Mouse (Mus musculus) stomach, embryonic 15.5 days (tissue): Measurements from ENCODE around the gene Serpinb1c. TPM values are rescaled to one million over a fixed set of nuclear protein-coding genes. Genes with fewer than 3 reads are reported as not detected.

ENCODE experiments used
- ATAC-seq: fragments of 200-750 bp; cut with Nextera tagmentation; 2 replicates; pipeline ENCODE4 v1.8.0; 2017; ENCODE audit warnings: low read depth, moderate number of reproducible peaks, moderate TSS enrichment; ENCODE audit not compliant: insufficient read depth, low FRiP score
- H3K27ac ChIP-seq: fragments of 300-500 bp; sonication (generic); 2 replicates; pipeline ENCODE4 v1.5.1; 2015; ENCODE audit warnings: mild to moderate bottlenecking, inconsistent platforms
- H3K27me3 ChIP-seq: fragments of 300-500 bp; sonication (generic); replicated peaks from 2 replicates; pipeline ENCODE4 v1.6.1; 2015; ENCODE audit warnings: inconsistent platforms
- H3K36me3 ChIP-seq: fragments of 300-500 bp; sonication (generic); 2 replicates; pipeline ENCODE4 v1.6.1; 2015; ENCODE audit warnings: inconsistent platforms
- H3K4me1 ChIP-seq: fragments of 300-500 bp; sonication (generic); 2 replicates; pipeline ENCODE4 v1.6.1; 2015; ENCODE audit warnings: inconsistent platforms
- H3K4me2 ChIP-seq: fragments of 300-500 bp; sonication (generic); 2 replicates; pipeline ENCODE4 v1.6.1; 2015; ENCODE audit warnings: mild to moderate bottlenecking, inconsistent platforms
- H3K4me3 ChIP-seq: fragments of 300-500 bp; sonication (generic); replicated peaks from 2 replicates; pipeline ENCODE4 v1.5.1; 2015; ENCODE audit warnings: inconsistent platforms
- H3K9ac ChIP-seq: fragments of 300-500 bp; sonication (generic); 2 replicates; pipeline ENCODE4 v1.6.1; 2015; ENCODE audit warnings: inconsistent platforms
- H3K9me3 ChIP-seq: fragments of 300-500 bp; sonication (generic); 2 replicates; pipeline ENCODE4 v1.6.1; 2016; ENCODE audit warnings: inconsistent platforms
- WGBS: fragments of 180-500 bp; shearing (Covaris S2); methylation state at CpG from one replicate; pipeline ENCODE4 v1.1.7; 2015; 5-methylcytosine and 5-hydroxymethylcytosine counted together
- polyA plus RNA-seq: library from polyadenylated mRNA; unstranded; fragments of >200 nt; fragmentation: Nextera tagmentation; extraction: Ambion mirVana; gene quantifications from 2 replicates; pipeline ENCODE4 v1.2.1, GENCODE M21; 2015

Serpinb1c gene
- polyA plus RNA-seq, 1 experiment from 2014 or later: not detected

GRCm38 (mm10) chr13:32863456-32863855 lies 34.6 kb downstream of the Serpinb1c start:
- no peak for ATAC-seq
- H3K27me3 ChIP-seq: no peaks in the 10 kb centered on the region
- no peak overlapping the region for H3K9ac ChIP-seq
- H3K27ac ChIP-seq: no peak overlapping the region
- no peak overlapping the region for H3K4me2 ChIP-seq
- no peaks in the 10 kb centered on the region for H3K4me1 ChIP-seq
- no peak overlapping the region for H3K4me3 ChIP-seq
- H3K9me3 ChIP-seq: no peaks in the 10 kb centered on the region
- no peaks in the 10 kb centered on the region for H3K36me3 ChIP-seq

DNA sequence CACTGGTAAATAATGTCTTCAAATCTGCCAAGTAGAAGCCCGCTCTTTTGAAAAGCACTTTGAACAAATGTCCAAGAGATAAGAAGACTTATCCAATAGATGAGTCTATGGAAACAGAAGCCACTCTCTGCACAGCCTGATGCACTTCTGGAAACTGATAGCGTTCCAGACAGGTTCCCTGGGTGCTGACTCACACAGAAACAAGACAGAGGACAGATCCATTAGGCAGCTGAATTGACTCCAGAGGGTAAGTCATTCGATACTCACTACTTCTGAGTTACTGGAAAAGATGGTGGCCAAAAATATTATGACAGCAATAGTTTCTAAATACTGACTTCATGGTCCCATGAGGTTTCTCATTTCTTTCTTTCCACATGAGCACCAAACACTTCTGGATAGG lies 37.2 kb downstream of the Serpinb1c start:
- no peaks in the 10 kb centered on the region for H3K36me3 ChIP-seq
- H3K27me3 ChIP-seq: no peaks in the 10 kb centered on the region
- H3K9ac ChIP-seq: no peak overlapping the region
- H3K27ac ChIP-seq: no peak overlapping the region
- H3K4me3 ChIP-seq: no peak overlapping the region
- WGBS: 59% methylated on average over 3 of the region's 3 CpGs
- H3K4me1 ChIP-seq: no peaks in the 10 kb centered on the region
- H3K9me3 ChIP-seq: no peaks in the 10 kb centered on the region
- H3K4me2 ChIP-seq: no peak overlapping the region
- ATAC-seq: no peak

DNA sequence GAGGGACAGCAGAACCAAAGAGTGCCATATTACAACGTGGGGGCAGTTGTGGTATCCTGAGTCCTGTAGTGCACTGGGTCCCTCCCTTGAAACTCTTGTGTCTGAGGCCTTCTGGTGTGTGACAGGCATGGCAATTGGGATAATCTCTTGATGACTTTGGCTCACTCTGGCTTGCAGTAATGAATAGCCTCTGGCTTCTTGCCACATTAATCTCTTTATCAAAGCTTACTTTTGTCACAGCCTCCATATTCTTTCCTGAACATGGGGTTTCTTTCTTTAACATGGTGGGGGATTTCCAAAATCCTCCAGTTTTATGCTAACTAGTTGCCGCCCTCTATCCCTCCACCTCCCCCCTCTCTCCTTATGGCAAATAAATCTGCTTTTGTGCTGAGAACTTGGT lies 44.9 kb downstream of the Serpinb1c start:
- ATAC-seq: no peak
- WGBS: 61% methylated on average over 2 of the region's 2 CpGs
- Histone ChIP-seq H3K4me1 (peaks cover 18% of the 10 kb centered on the region), H3K27ac (no peak overlapping the region), H3K36me3 (no peaks in the 10 kb centered on the region), H3K27me3 (no peaks in the 10 kb centered on the region), H3K4me2 (no peak overlapping the region), H3K4me3 (no peak overlapping the region), H3K9ac (no peak overlapping the region), H3K9me3 (no peaks in the 10 kb centered on the region)

GRCm38 (mm10) chr13:32852539-32852938 lies 45.5 kb downstream of the Serpinb1c start:
- H3K9ac ChIP-seq: no peak overlapping the region
- no peak overlapping the region for H3K4me2 ChIP-seq
- ATAC-seq: no peak
- H3K27ac ChIP-seq: no peak overlapping the region
- H3K9me3 ChIP-seq: no peaks in the 10 kb centered on the region
- peaks cover 18% of the 10 kb centered on the region for H3K4me1 ChIP-seq
- no peaks in the 10 kb centered on the region for H3K27me3 ChIP-seq
- no peaks in the 10 kb centered on the region for H3K36me3 ChIP-seq
- 86% methylated on average over 4 of the region's 4 CpGs for WGBS
- H3K4me3 ChIP-seq: no peak overlapping the region

DNA sequence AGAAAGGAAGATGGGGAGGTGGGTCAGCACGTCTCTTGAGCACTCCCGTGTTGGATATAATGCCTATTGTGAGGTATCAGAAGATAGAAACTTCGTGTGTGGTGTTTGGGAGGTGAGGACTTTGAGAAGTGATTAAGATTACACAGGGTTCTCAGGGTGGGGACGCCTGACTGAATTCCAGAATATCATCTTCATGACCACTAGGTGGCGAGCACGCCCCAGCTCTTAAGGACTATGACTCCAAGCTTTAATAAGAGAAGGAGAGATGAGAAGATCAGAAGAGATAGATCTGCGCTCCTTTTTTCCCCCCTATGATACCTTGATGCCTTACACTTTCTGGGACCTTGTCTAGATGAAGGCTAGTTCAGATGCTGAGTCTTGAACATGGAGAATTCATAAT lies 46.0 kb downstream of the Serpinb1c start:
- no peak overlapping the region for H3K4me2 ChIP-seq
- WGBS: 9% methylated on average over 7 of the region's 7 CpGs
- no peak overlapping the region for H3K27ac ChIP-seq
- peaks cover 18% of the 10 kb centered on the region for H3K4me1 ChIP-seq
- H3K4me3 ChIP-seq: no peak overlapping the region
- H3K27me3 ChIP-seq: no peaks in the 10 kb centered on the region
- H3K36me3 ChIP-seq: no peaks in the 10 kb centered on the region
- H3K9ac ChIP-seq: no peak overlapping the region
- ATAC-seq: no peak
- no peaks in the 10 kb centered on the region for H3K9me3 ChIP-seq

- peak within 1 kb of the TSS; percentile 39 for H3K4me2 ChIP-seq
- no peaks in the 10 kb centered on the region for H3K27me3 ChIP-seq
- H3K9me3 ChIP-seq: no peaks in the 10 kb centered on the region
- H3K9ac ChIP-seq: no peak within 1 kb of the TSS
- H3K4me3 ChIP-seq: peak within 1 kb of the TSS; percentile 29
- WGBS: 46% methylated on average over 10 of the region's 10 CpGs
- peak within 1 kb of the TSS; percentile 78 for H3K27ac ChIP-seq
- ATAC-seq: peak; percentile 76; the same call in 1 of the 2 replicates
- no peaks in the 10 kb centered on the region for H3K36me3 ChIP-seq
- peaks cover 18% of the 10 kb centered on the region for H3K4me1 ChIP-seq
Observed at GRCm38 (mm10) chr13:32850668-32851404, 47.2 kb downstream of the Serpinb1c start, which contains the start of gene Serpinb1a. Serpinb1a (minus strand) TSS chr13:32851185.

- H3K4me3 ChIP-seq: peak overlapping the region; percentile 9; the same call in 1 of the 2 replicates
- no peaks in the 10 kb centered on the region for H3K9me3 ChIP-seq
- peak overlapping the region; percentile 39 for H3K4me2 ChIP-seq
- 41% methylated on average over 1 of the region's 1 CpGs for WGBS
- H3K27ac ChIP-seq: peak overlapping the region; percentile 78
- no peaks in the 10 kb centered on the region for H3K36me3 ChIP-seq
- peaks cover 18% of the 10 kb centered on the region for H3K4me1 ChIP-seq
- H3K9ac ChIP-seq: no peak overlapping the region
- H3K27me3 ChIP-seq: no peaks in the 10 kb centered on the region
- no peak for ATAC-seq
Observed at GRCm38 (mm10) chr13:32850156-32850555, 47.9 kb downstream of the Serpinb1c start.

GRCm38 (mm10) chr13:32849531-32850123 lies 48.4 kb downstream of the Serpinb1c start:
- Histone ChIP-seq H3K36me3 (no peaks in the 10 kb centered on the region), H3K9ac (no peak overlapping the region), H3K27ac (peak overlapping the region; percentile 78), H3K27me3 (no peaks in the 10 kb centered on the region), H3K4me2 (peak overlapping the region; percentile 39), H3K4me1 (peaks cover 18% of the 10 kb centered on the region), H3K9me3 (no peaks in the 10 kb centered on the region), H3K4me3 (peak overlapping the region; percentile 9; the same call in 1 of the 2 replicates)
- ATAC-seq: peak; percentile 78

- Histone ChIP-seq H3K4me2 (peak overlapping the region; percentile 39; the same call in 1 of the 2 replicates), H3K4me3 (no peak overlapping the region)
Observed at GRCm38 (mm10) chr13:32849092-32849491, 48.9 kb downstream of the Serpinb1c start.

DNA sequence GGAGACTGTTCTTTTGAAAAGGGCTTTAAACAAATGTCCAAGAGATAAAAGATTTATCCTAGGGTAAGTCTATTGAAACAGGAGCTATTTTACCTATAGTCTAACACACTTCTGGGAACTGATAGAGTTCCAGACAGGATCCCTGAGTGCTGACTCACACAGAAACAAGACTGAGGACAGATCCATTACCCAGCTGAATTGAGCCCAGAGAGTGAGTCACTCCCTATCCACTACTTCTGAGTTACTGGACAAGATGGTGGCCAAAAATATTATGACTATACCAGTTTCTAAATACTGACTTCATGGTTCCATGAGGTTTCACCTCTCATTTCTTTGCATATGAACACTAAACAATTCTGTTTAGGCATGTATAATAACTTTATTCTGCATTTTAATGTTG lies 51.8 kb downstream of the Serpinb1c start:
- H3K36me3 ChIP-seq: no peaks in the 10 kb centered on the region
- no peak overlapping the region for H3K27ac ChIP-seq
- H3K9me3 ChIP-seq: no peaks in the 10 kb centered on the region
- no peak overlapping the region for H3K4me3 ChIP-seq
- no peak overlapping the region for H3K9ac ChIP-seq
- H3K27me3 ChIP-seq: no peaks in the 10 kb centered on the region
- no peak for ATAC-seq
- no peak overlapping the region for H3K4me2 ChIP-seq
- H3K4me1 ChIP-seq: peaks cover 18% of the 10 kb centered on the region

More at GRCm38 (mm10) chr13:32849092-32849491, 48.9 kb downstream of the Serpinb1c start:
- peak overlapping the region; percentile 78 for H3K27ac ChIP-seq
- peaks cover 18% of the 10 kb centered on the region for H3K4me1 ChIP-seq
- no peaks in the 10 kb centered on the region for H3K27me3 ChIP-seq
- no peaks in the 10 kb centered on the region for H3K9me3 ChIP-seq
- H3K36me3 ChIP-seq: no peaks in the 10 kb centered on the region
- H3K9ac ChIP-seq: no peak overlapping the region
- ATAC-seq: peak; percentile 81
- 33% methylated on average over 4 of the region's 4 CpGs for WGBS

GRCm38 (mm10) chr13:32841349-32841748 lies 56.7 kb downstream of the Serpinb1c start:
- no peaks in the 10 kb centered on the region for H3K27me3 ChIP-seq
- H3K4me3 ChIP-seq: no peak overlapping the region
- no peak overlapping the region for H3K27ac ChIP-seq
- no peak for ATAC-seq
- H3K9ac ChIP-seq: no peak overlapping the region
- no peaks in the 10 kb centered on the region for H3K4me1 ChIP-seq
- H3K4me2 ChIP-seq: no peak overlapping the region
- 80% methylated on average over 3 of the region's 3 CpGs for WGBS
- no peaks in the 10 kb centered on the region for H3K9me3 ChIP-seq
- H3K36me3 ChIP-seq: no peaks in the 10 kb centered on the region

DNA sequence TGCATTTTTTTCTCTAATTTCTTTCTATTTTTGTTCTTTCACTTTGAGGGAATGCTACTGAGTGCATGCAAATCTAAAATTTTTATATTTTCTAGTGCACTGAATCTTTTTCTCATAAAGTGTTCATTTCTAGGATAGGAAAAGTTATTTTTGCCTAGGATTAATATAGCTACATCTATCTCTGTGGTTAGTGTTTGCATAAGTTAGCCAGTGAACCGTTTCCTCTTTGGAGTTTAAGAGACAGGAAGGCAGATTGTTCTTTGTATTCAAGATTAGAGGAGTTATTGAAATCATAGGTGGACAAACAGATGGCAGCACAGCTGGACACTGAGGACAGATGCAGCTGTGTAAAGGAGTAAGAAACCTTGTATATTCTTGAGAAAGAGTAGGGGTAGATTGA lies 58.7 kb downstream of the Serpinb1c start:
- no peak overlapping the region for H3K4me3 ChIP-seq
- no peaks in the 10 kb centered on the region for H3K36me3 ChIP-seq
- H3K27ac ChIP-seq: no peak overlapping the region
- ATAC-seq: no peak
- no peak overlapping the region for H3K4me2 ChIP-seq
- WGBS: 27% methylated on average over 1 of the region's 1 CpGs
- H3K9me3 ChIP-seq: no peaks in the 10 kb centered on the region
- H3K4me1 ChIP-seq: no peaks in the 10 kb centered on the region
- no peaks in the 10 kb centered on the region for H3K27me3 ChIP-seq
- no peak overlapping the region for H3K9ac ChIP-seq
